Mouse (Mus musculus): ENCODE measurements at regions not wholly inside any gene's neighbourhood (a gene's known extent, or its start where the extent isn't known, plus 50 kb on each side); places are given as distances from the start of the nearest gene placed in this dataset.

- Histone ChIP-seq H3K27ac (ENCODE audit: control insufficient read depth, insufficient read depth, low read length) (no peak overlapping the region), H3K36me3 (ENCODE audit: control insufficient read depth, insufficient read depth, low read length) (no peaks in the 10 kb centered on the region), H3K4me3 (ENCODE audit: control insufficient read depth, insufficient read depth, low read length) (no peak overlapping the region), H3K4me1 (replicated peaks; ENCODE audit: control insufficient read depth, insufficient read depth, low read length) (peaks cover 6% of the 10 kb centered on the region; the same call in 1 of the 2 replicates), H3K27me3 (ENCODE audit: control insufficient read depth, insufficient read depth, low read length) (no peaks in the 10 kb centered on the region)
- no peak for DNase-seq
- TF ChIP-seq POLR2A (IDR thresholded peaks at IDR 0.05; ENCODE audit: control insufficient read depth, extremely low read depth, insufficient read depth, low read length, poor library complexity) (no peak), CTCF (IDR thresholded peaks at IDR 0.05; ENCODE audit: borderline replicate concordance, control insufficient read depth, extremely low read depth, insufficient read depth, low read length, poor library complexity) (no peak)
- WGBS = 40% methylated on average over 7 of the region's 7 CpGs
These were observed 210.4 kb upstream of the Spdye4c start for GRCm38 (mm10) chr2:128380581-128380980.

- Histone ChIP-seq H3K4me3 (ENCODE audit: control insufficient read depth, insufficient read depth, low read length) (no peak overlapping the region), H3K27me3 (ENCODE audit: control insufficient read depth, insufficient read depth, low read length) (no peaks in the 10 kb centered on the region), H3K36me3 (ENCODE audit: control insufficient read depth, insufficient read depth, low read length) (no peaks in the 10 kb centered on the region), H3K4me1 (replicated peaks; ENCODE audit: control insufficient read depth, insufficient read depth, low read length) (peaks cover 6% of the 10 kb centered on the region; the same call in 1 of the 2 replicates), H3K27ac (ENCODE audit: control insufficient read depth, insufficient read depth, low read length) (no peak overlapping the region)
- 58% methylated on average over 5 of the region's 5 CpGs for WGBS
- TF ChIP-seq POLR2A (IDR thresholded peaks at IDR 0.05; ENCODE audit: control insufficient read depth, extremely low read depth, insufficient read depth, low read length, poor library complexity) = no peak
- TF ChIP-seq CTCF (IDR thresholded peaks at IDR 0.05; ENCODE audit: borderline replicate concordance, control insufficient read depth, extremely low read depth, insufficient read depth, low read length, poor library complexity) = no peak
- DNase-seq = no peak
These were observed 209.3 kb upstream of the Spdye4c start for GRCm38 (mm10) chr2:128381684-128382205.

- TF ChIP-seq POLR2A (IDR thresholded peaks at IDR 0.05; ENCODE audit: control insufficient read depth, extremely low read depth, insufficient read depth, low read length, poor library complexity) (no peak), CTCF (IDR thresholded peaks at IDR 0.05; ENCODE audit: borderline replicate concordance, control insufficient read depth, extremely low read depth, insufficient read depth, low read length, poor library complexity) (no peak)
- Histone ChIP-seq H3K4me3 (ENCODE audit: control insufficient read depth, insufficient read depth, low read length) (no peak overlapping the region), H3K27me3 (ENCODE audit: control insufficient read depth, insufficient read depth, low read length) (no peaks in the 10 kb centered on the region), H3K27ac (ENCODE audit: control insufficient read depth, insufficient read depth, low read length) (no peak overlapping the region), H3K36me3 (ENCODE audit: control insufficient read depth, insufficient read depth, low read length) (no peaks in the 10 kb centered on the region), H3K4me1 (replicated peaks; ENCODE audit: control insufficient read depth, insufficient read depth, low read length) (0 out of 2 replicates have a peak, but pooled peaks cover 2% of the 10 kb centered on the region)
- DNase-seq = no peak
- 95% methylated on average over 4 of the region's 4 CpGs for WGBS
These were observed 208.5 kb upstream of the Spdye4c start for GRCm38 (mm10) chr2:128382473-128382872.

- H3K27ac ChIP-seq (ENCODE audit: control insufficient read depth, insufficient read depth, low read length) = no peak overlapping the region
- no peak for DNase-seq
- TF ChIP-seq POLR2A (IDR thresholded peaks at IDR 0.05; ENCODE audit: control insufficient read depth, extremely low read depth, insufficient read depth, low read length, poor library complexity) (no peak), CTCF (IDR thresholded peaks at IDR 0.05; ENCODE audit: borderline replicate concordance, control insufficient read depth, extremely low read depth, insufficient read depth, low read length, poor library complexity) (no peak)
- no peaks in the 10 kb centered on the region for H3K36me3 ChIP-seq (ENCODE audit: control insufficient read depth, insufficient read depth, low read length)
- WGBS = 94% methylated on average over 10 of the region's 10 CpGs
- H3K4me3 ChIP-seq (ENCODE audit: control insufficient read depth, insufficient read depth, low read length) = no peak overlapping the region
- 0 out of 2 replicates have a peak, but pooled peaks cover 4% of the 10 kb centered on the region for H3K4me1 ChIP-seq (replicated peaks; ENCODE audit: control insufficient read depth, insufficient read depth, low read length)
- no peaks in the 10 kb centered on the region for H3K27me3 ChIP-seq (ENCODE audit: control insufficient read depth, insufficient read depth, low read length)
These were observed 206.4 kb upstream of the Spdye4c start for GRCm38 (mm10) chr2:128384612-128385011.

- H3K27me3 ChIP-seq (ENCODE audit: control insufficient read depth, insufficient read depth, low read length) = no peaks in the 10 kb centered on the region
- TF ChIP-seq POLR2A (IDR thresholded peaks at IDR 0.05; ENCODE audit: control insufficient read depth, extremely low read depth, insufficient read depth, low read length, poor library complexity) (no peak), CTCF (IDR thresholded peaks at IDR 0.05; ENCODE audit: borderline replicate concordance, control insufficient read depth, extremely low read depth, insufficient read depth, low read length, poor library complexity) (no peak)
- no peak overlapping the region for H3K4me3 ChIP-seq (ENCODE audit: control insufficient read depth, insufficient read depth, low read length)
- 90% methylated on average over 4 of the region's 4 CpGs for WGBS
- no peaks in the 10 kb centered on the region for H3K36me3 ChIP-seq (ENCODE audit: control insufficient read depth, insufficient read depth, low read length)
- no peak for DNase-seq
- H3K27ac ChIP-seq (ENCODE audit: control insufficient read depth, insufficient read depth, low read length) = no peak overlapping the region
- 0 out of 2 replicates have a peak, but pooled peaks cover 2% of the 10 kb centered on the region for H3K4me1 ChIP-seq (replicated peaks; ENCODE audit: control insufficient read depth, insufficient read depth, low read length)
These were observed 204.0 kb upstream of the Spdye4c start for GRCm38 (mm10) chr2:128386846-128387621.

GRCm38 (mm10) chr2:128387851-128388471, 203.0 kb upstream of the Spdye4c start:
- Histone ChIP-seq H3K36me3 (ENCODE audit: control insufficient read depth, insufficient read depth, low read length) (no peaks in the 10 kb centered on the region), H3K27me3 (ENCODE audit: control insufficient read depth, insufficient read depth, low read length) (no peaks in the 10 kb centered on the region), H3K4me1 (replicated peaks; ENCODE audit: control insufficient read depth, insufficient read depth, low read length) (peaks cover 2% of the 10 kb centered on the region; the same call in 1 of the 2 replicates), H3K27ac (ENCODE audit: control insufficient read depth, insufficient read depth, low read length) (no peak overlapping the region), H3K4me3 (ENCODE audit: control insufficient read depth, insufficient read depth, low read length) (no peak overlapping the region)
- 80% methylated on average over 8 of the region's 8 CpGs for WGBS
- TF ChIP-seq CTCF (IDR thresholded peaks at IDR 0.05; ENCODE audit: borderline replicate concordance, control insufficient read depth, extremely low read depth, insufficient read depth, low read length, poor library complexity) (no peak), POLR2A (IDR thresholded peaks at IDR 0.05; ENCODE audit: control insufficient read depth, extremely low read depth, insufficient read depth, low read length, poor library complexity) (no peak)
- DNase-seq = no peak
